Mouse (Mus musculus) kidney, adult 2 months (tissue): ENCODE measurements around the gene Npy4r. TPM values are rescaled to one million over a fixed set of nuclear protein-coding genes. Genes with fewer than 3 reads are reported as not detected.

Experiments
- DNase-seq: peaks from one replicate; pipeline ENCODE4 v3.0.0; 2021
- H3K27ac ChIP-seq: fragments of 200-500 bp; 2 replicates; pipeline ENCODE4 v1.5.1; 2012; ENCODE audit warnings: low read depth, low read length, control low read depth, inconsistent platforms; ENCODE audit not compliant: insufficient read depth
- H3K27me3 ChIP-seq: fragments of 200-500 bp; replicated peaks from 2 replicates; pipeline ENCODE4 v1.6.1; 2012; ENCODE audit warnings: mild to moderate bottlenecking, moderate library complexity, low read length, inconsistent platforms; ENCODE audit not compliant: control insufficient read depth, insufficient read depth
- H3K36me3 ChIP-seq: fragments of 200-500 bp; 2 replicates; pipeline ENCODE4 v1.6.1; 2012; ENCODE audit warnings: mild to moderate bottlenecking, moderate library complexity, low read length, inconsistent platforms; ENCODE audit not compliant: control insufficient read depth, insufficient read depth
- H3K4me1 ChIP-seq: fragments of 200-500 bp; 2 replicates; pipeline ENCODE4 v1.6.1; 2011; ENCODE audit warnings: low read length; ENCODE audit not compliant: control insufficient read depth, insufficient read depth
- H3K4me3 ChIP-seq: fragments of 200-500 bp; 2 replicates; pipeline ENCODE4 v1.5.1; 2011; ENCODE audit warnings: mild to moderate bottlenecking, low read depth, low read length, control low read depth; ENCODE audit not compliant: insufficient read depth
- CTCF ChIP-seq: fragments of 200-500 bp; conservative IDR thresholded peaks from 2 replicates; pipeline ENCODE4 v1.5.1; 2011; ENCODE audit warnings: low read depth, mild to moderate bottlenecking, control low read depth, low read length, moderate library complexity, mixed read lengths; ENCODE audit not compliant: insufficient read depth, insufficient read length
- POLR2A ChIP-seq: fragments of 200-500 bp; IDR thresholded peaks from one replicate; pipeline ENCODE4 v1.6.1; 2011; ENCODE audit warnings: low read depth, low read length, control low read depth
- WGBS: fragments of 180-500 bp; shearing (Covaris S2); methylation state at CpG from one replicate; pipeline ENCODE4 v1.1.7; 2018; 5-methylcytosine and 5-hydroxymethylcytosine counted together
- polyA plus RNA-seq: library from polyadenylated mRNA; depleted of rRNA; stranded (reverse); fragments of >200 nt; gene quantifications from 2 replicates; pipeline ENCODE4 v1.2.3, GENCODE M21; 2012

The Npy4r gene
- polyA plus RNA-seq, 1 experiment = 0.06 TPM

DNA sequence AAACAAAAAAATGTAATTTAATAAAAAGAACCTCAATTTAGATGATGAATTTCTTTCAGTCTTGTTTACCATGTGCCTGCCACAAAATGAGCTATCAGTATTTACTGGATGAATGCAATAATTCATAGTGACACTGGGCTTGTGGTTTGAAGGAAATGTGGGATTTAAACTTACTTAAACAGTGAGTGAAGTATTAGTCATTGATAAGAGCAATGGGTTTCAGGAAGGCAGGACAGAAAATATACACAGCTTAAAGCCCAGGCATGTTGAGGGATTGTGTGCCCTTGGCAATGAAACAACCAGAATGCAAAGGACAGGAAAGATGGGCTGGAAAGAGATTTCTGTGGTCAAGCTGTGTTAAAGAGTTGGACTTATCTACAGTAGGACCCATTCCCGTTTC lies 10.0 kb downstream of the Npy4r start:
- TF ChIP-seq POLR2A (no peak), CTCF (no peak)
- DNase-seq = no peak
- 81% methylated on average over 1 of the region's 1 CpGs for WGBS

GRCm38 (mm10) chr14:34139671-34140664 lies 12.3 kb downstream of the Npy4r start:
- WGBS = 90% methylated on average over 15 of the region's 15 CpGs

More for the DNA sequence above, 10.0 kb downstream of the Npy4r start:
- Histone ChIP-seq H3K36me3 (no peaks in the 10 kb centered on the region), H3K4me1 (no peaks in the 10 kb centered on the region), H3K27me3 (no peaks in the 10 kb centered on the region), H3K27ac (no peak overlapping the region), H3K4me3 (no peak overlapping the region)

GRCm38 (mm10) chr14:34135391-34135790 lies 16.9 kb downstream of the Npy4r start:
- no peak for DNase-seq
- TF ChIP-seq CTCF = no peak
- no peaks in the 10 kb centered on the region for H3K36me3 ChIP-seq

More at GRCm38 (mm10) chr14:34139671-34140664, 12.3 kb downstream of the Npy4r start:
- TF ChIP-seq CTCF (no peak), POLR2A (no peak)
- H3K27me3 ChIP-seq = no peaks in the 10 kb centered on the region
- H3K4me1 ChIP-seq = no peaks in the 10 kb centered on the region
- H3K4me3 ChIP-seq = no peak overlapping the region
- DNase-seq = no peak
- H3K27ac ChIP-seq = no peak overlapping the region
- no peaks in the 10 kb centered on the region for H3K36me3 ChIP-seq

GRCm38 (mm10) chr14:34131216-34131615 lies 21.1 kb downstream of the Npy4r start:
- TF ChIP-seq CTCF = no peak
- TF ChIP-seq POLR2A = no peak
- no peak overlapping the region for H3K4me3 ChIP-seq
- no peaks in the 10 kb centered on the region for H3K36me3 ChIP-seq
- 46% methylated on average over 6 of the region's 6 CpGs for WGBS
- no peak for DNase-seq
- no peaks in the 10 kb centered on the region; the same call in 1 of the 2 replicates for H3K27me3 ChIP-seq
- H3K27ac ChIP-seq = no peak overlapping the region
- H3K4me1 ChIP-seq = no peaks in the 10 kb centered on the region

More at GRCm38 (mm10) chr14:34135391-34135790, 16.9 kb downstream of the Npy4r start:
- Histone ChIP-seq H3K4me1 (no peaks in the 10 kb centered on the region), H3K27me3 (no peaks in the 10 kb centered on the region; the same call in 1 of the 2 replicates), H3K27ac (no peak overlapping the region), H3K4me3 (no peak overlapping the region)

DNA sequence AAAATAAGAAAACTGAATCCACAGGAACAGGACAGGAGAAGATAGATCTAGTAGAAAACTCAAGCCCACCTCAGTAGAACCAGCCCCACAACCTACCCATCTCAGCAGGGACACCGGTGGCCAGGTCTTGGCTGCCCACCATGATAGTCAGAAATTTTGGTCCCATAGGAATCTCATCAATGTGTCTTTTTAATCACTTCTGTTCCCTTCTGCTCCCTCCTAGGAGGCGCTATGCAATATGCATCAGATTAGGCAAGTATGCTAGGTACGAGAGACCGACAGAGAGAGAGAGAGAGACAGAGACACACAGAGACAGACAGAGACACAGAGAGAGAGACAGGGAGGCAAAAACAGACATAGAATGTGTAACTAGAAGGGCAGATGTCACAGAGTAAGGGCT lies 30.6 kb downstream of the Npy4r start:
- H3K27ac ChIP-seq = no peak overlapping the region
- H3K27me3 ChIP-seq = no peaks in the 10 kb centered on the region
- H3K4me3 ChIP-seq = no peak overlapping the region
- TF ChIP-seq CTCF (no peak), POLR2A (no peak)
- H3K4me1 ChIP-seq = no peaks in the 10 kb centered on the region
- DNase-seq = no peak
- H3K36me3 ChIP-seq = no peaks in the 10 kb centered on the region
- 94% methylated on average over 4 of the region's 4 CpGs for WGBS

- no peaks in the 10 kb centered on the region for H3K4me1 ChIP-seq
- no peak overlapping the region for H3K4me3 ChIP-seq
- TF ChIP-seq CTCF (no peak), POLR2A (no peak)
- no peaks in the 10 kb centered on the region for H3K36me3 ChIP-seq
- no peaks in the 10 kb centered on the region for H3K27me3 ChIP-seq
- DNase-seq = no peak
- 71% methylated on average over 3 of the region's 3 CpGs for WGBS
- no peak overlapping the region for H3K27ac ChIP-seq
These were observed 31.4 kb downstream of the Npy4r start for GRCm38 (mm10) chr14:34120923-34121351.
